Mouse (Mus musculus): ENCODE results near the gene Slc44a5.

The Slc44a5 gene

DNA sequence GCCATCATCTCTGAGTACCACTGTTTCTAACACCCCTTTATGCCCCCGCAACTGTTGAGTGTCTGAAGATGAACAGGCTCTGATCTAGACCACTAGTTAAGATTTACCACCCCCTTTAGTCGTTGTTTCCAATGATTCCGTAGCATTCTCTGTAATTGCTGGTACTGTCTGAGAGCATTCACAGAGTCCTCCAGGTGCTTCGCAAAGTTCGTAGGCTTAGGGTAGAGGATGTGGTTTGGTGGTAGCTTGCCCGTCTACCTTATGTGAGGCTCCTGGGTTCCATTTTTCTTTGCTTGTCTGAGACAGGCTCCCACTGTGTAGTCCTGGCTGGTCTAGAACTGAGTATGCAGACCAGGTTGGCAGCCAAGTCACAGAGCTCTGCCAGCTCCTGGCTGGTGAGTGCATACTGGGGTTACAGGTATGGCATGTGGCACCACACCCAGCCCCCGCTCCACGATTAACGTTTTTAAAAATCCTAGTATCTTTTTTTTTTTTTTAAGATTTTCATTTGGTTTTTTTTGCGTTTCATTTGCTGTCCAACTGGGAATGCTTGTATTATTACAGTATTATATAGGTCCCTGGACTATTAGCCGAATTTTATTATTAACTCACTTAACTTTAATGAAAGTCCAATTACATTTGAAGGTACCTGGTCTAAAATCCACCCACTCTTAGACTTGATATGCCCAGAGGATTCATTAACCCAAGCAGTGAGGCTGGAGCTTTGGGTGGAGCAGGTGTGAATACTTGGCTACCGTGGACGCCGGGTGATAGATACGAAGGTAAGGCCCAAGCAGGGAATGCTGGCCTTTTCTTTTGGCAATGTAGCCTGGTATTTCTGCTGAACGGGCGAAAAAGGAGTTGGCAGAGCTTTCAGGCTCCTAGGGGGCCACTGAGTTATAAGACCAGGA lies 321.9 kb downstream of the Slc44a5 start:
- intact Hi-C loops (cut with DNase I), result no loop called here

DNA sequence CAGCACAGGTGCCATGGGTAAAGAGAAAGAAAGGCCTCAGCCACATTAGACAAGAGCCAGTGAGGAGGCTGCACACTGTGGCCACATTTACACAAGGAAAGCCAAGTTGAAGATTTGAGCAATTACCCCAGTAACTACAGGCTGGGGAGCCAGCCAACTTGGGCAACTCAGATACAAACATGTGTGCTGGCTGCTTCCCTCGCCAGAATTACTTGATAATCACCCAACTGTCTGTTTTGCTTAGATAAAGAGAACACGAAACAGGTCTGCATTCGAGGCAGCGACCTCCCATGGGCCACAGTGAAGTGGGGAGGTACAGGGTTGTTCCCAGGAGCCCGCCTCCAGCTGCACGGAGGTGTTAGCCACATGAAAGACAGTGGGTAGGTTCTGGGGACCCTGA lies 324.3 kb downstream of the Slc44a5 start:
- intact Hi-C loops (cut with DNase I), result no loop called here

DNA sequence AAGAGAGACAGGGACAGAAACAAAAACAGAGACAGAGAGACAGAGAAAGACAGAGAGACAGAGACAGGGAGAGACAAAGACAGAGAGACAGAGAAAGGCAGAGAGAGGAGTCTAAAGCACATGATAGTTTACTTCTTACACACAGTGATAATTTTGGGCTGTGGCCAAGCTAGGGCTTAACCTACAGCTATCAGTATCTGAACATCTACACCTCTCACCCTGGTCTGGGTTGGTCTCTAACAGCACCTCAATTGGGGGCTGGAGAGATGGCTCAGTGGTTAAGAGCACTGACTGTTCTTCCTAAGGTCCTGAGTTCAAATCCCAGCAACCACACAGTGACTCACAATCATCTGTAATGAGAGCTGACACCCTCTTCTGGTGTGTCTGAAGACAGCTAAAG lies 325.3 kb downstream of the Slc44a5 start:
- intact Hi-C loops (cut with DNase I), result no loop called here

DNA sequence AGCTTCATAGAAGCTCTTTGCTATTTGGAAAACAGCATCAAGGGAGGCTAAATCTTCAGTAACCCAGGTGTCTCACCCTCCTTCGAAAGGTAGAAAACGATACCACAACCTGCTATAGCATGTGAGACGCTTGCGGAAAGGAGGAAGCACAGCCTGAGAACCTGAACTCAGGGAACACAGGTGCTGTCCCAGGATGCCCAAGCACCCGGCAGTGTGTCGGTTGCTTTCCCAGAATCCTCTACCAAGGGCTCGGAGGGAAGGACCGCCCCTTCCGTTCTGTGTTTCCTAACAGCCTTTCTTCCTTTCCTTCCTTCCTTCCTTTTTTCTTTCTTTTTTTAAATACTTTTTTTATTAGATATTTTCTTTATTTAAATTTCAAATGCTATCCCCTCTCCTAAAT lies 326.8 kb downstream of the Slc44a5 start:
- intact Hi-C loops (cut with DNase I), result no loop called here

DNA sequence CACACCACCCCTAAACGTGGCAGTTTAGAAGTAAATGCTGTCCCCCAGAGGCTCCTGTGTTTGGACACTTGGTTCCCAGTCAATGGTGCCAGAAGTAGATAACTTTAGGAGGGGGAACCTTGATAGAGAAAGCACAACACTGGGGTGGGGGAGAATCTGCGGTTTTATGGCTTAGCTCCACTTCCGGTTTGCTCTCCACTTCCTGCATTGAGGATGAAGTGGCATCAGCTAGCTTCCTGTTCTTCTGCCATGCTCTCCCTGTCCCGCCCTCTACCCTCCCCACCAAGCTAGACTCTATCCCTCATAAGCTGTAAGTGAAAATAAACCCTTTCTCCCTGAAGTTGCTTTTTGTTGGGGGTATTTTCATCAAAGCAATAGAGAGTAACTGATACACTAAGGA lies 327.9 kb downstream of the Slc44a5 start:
- intact Hi-C loops (cut with DNase I), result no loop called here

DNA sequence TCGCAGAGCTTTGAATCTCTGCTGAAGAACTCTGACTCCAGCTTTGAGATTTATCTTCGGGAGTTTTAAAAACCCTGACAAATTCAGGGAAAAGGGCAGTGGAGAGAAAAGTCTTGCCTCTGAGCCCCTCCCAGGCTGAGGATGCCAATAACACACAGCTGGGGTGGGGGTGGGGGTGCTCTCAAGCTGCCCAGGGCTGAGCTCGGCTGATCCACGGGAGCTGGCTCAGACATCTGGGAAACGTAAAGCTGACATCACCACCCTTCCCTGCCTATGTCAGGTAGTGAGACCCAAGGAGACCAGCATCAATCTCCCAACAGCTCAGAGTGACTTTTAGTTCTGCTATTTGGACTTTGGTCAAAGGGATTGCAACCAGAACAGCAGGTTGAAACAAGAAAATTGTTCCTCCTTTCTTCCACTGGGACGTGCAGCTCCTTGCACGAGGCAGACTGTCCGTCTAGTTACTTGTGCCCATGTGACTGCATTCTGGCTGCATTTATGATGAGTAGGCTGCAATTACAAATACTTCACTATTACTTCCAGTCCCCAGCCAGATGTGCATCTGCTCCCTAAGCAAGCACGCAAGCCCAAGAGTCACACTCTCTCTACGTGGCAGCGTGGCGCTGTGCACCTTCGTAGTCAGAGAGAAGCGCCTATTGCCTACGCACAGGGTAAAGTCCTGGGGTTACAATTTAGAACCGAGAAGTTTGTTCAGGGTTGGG lies 332.1 kb downstream of the Slc44a5 start:
- intact Hi-C loops (cut with DNase I), result no loop called here

DNA sequence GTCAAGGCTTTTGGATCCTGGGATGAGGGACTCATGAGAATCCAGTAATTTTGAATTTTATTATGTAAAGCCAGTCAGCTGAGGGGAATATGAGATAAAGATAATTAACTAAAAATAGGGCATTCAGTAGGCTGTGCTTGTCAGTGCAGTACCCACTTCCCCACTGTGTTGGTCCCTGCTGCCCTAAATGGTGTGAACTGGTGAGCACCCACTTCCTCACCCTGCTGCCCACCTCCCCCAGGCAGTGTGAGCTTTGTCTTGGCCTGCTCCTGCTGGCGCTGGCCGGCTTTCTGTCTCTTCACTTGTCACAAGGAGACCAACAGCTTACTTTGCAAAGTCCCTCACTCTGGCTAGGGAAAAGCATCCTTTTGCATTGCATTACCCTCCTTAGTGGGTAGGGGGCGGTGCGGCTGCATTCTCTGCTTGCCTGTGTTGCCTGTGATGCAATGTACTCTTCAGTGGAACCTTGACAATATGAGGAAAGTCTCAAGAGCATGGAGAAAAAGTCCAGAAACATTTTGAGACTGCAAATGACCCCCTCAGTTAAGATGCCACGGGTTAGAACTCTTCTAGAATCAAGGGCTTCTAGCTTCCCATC lies 344.5 kb downstream of the Slc44a5 start:
- intact Hi-C loops (cut with DNase I), result no loop called here

All from adrenal gland (tissue).